Mouse (Mus musculus) stomach, embryonic 14.5 days (tissue): ENCODE results near the gene Fbxl18. TPM values are rescaled to one million over a fixed set of nuclear protein-coding genes. Genes with fewer than 3 reads are reported as not detected.

ENCODE experiments used
- ATAC-seq: fragments of 200-750 bp; cut with Nextera tagmentation; 2 replicates; pipeline ENCODE4 v1.8.0; 2017; ENCODE audit warnings: low read depth, moderate TSS enrichment; ENCODE audit not compliant: insufficient number of reproducible peaks, insufficient read depth, low FRiP score
- H3K27ac ChIP-seq: fragments of 300-500 bp; sonication (generic); 2 replicates; pipeline ENCODE4 v1.5.1; 2014; ENCODE audit warnings: mild to moderate bottlenecking, low read length, moderate library complexity, mixed read lengths
- H3K27me3 ChIP-seq: fragments of 300-500 bp; sonication (generic); 2 replicates; pipeline ENCODE4 v1.6.1; 2014; ENCODE audit warnings: low read length, control low read depth, mixed read lengths; ENCODE audit not compliant: control insufficient read depth, insufficient read depth
- H3K36me3 ChIP-seq: fragments of 300-500 bp; sonication (generic); 2 replicates; pipeline ENCODE4 v1.6.1; 2014; ENCODE audit warnings: mild to moderate bottlenecking, control low read depth, low read length, moderate library complexity, mixed read lengths; ENCODE audit not compliant: control insufficient read depth, insufficient read depth
- H3K4me1 ChIP-seq: fragments of 300-500 bp; sonication (generic); 2 replicates; pipeline ENCODE4 v1.6.1; 2014; ENCODE audit warnings: low read length, control low read depth, mixed read lengths; ENCODE audit not compliant: control insufficient read depth, insufficient read depth
- H3K4me2 ChIP-seq: fragments of 300-500 bp; sonication (generic); replicated peaks from 2 replicates; pipeline ENCODE4 v1.6.1; 2014; ENCODE audit warnings: low read depth, low read length, control low read depth
- H3K4me3 ChIP-seq: fragments of 300-500 bp; sonication (generic); 2 replicates; pipeline ENCODE4 v1.5.1; 2014; ENCODE audit warnings: low read depth, low read length, control low read depth
- H3K9ac ChIP-seq: fragments of 300-500 bp; sonication (generic); replicated peaks from 2 replicates; pipeline ENCODE4 v1.6.1; 2014; ENCODE audit warnings: low read depth, mild to moderate bottlenecking, control low read depth, low read length, moderate library complexity, mixed read lengths
- H3K9me3 ChIP-seq: fragments of 300-500 bp; sonication (generic); 2 replicates; pipeline ENCODE4 v1.6.1; 2016; ENCODE audit warnings: low read depth, low read length, control low read depth; ENCODE audit not compliant: control insufficient read depth
- WGBS: fragments of 180-500 bp; shearing (Covaris S2); extraction: QIAGEN DNeasy Blood & Tissue Kit; methylation state at CpG from one replicate; pipeline ENCODE4 v1.1.7; 2014; 5-methylcytosine and 5-hydroxymethylcytosine counted together
- polyA plus RNA-seq: library from polyadenylated mRNA; unstranded; fragments of >200 nt; fragmentation: Nextera tagmentation; extraction: Ambion mirVana; gene quantifications from 2 replicates; pipeline ENCODE4 v1.2.1, GENCODE M21; 2014

Fbxl18 gene
- polyA plus RNA-seq, 1 experiment from 2014 or later: 9.1 TPM

DNA sequence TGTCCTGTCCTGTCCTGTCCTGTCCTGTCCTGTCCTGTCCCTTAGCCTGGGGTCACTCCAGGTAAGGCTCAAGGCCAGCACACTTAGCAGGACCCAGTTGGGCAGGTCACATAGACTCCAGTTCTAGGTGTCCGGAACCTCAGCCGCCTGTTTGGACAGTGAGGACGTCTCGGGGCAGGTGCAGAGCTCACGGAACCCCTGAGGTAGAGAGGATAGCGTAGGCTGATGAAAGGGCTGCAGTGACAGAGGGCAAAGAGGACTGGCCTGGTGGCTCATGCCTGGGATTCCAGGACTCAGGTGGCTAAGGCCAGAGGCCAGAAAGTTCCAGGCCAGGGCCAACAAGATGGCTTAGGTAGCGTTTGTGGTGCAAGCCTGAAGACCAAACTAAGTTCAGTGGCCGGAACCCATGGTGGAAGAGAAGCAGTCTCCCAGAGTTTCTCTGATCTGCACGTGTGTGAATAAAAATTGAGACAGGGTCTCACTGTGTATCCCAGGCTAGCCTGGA is 36.1 kb upstream of the Fbxl18 start:
- 0 out of 2 replicates have a peak overlapping the region, but pooled peaks have one; percentile 29 for H3K4me2 ChIP-seq
- ATAC-seq: no peak
- H3K36me3 ChIP-seq: no peaks in the 10 kb centered on the region
- no peak overlapping the region for H3K9ac ChIP-seq
- 82% methylated on average over 9 of the region's 9 CpGs for WGBS
- H3K27ac ChIP-seq: 0 out of 2 replicates have a peak overlapping the region, but pooled peaks have one; percentile 10
- H3K9me3 ChIP-seq: no peaks in the 10 kb centered on the region
- no peak overlapping the region for H3K4me3 ChIP-seq
- H3K27me3 ChIP-seq: no peaks in the 10 kb centered on the region
- H3K4me1 ChIP-seq: peaks cover 8% of the 10 kb centered on the region

DNA sequence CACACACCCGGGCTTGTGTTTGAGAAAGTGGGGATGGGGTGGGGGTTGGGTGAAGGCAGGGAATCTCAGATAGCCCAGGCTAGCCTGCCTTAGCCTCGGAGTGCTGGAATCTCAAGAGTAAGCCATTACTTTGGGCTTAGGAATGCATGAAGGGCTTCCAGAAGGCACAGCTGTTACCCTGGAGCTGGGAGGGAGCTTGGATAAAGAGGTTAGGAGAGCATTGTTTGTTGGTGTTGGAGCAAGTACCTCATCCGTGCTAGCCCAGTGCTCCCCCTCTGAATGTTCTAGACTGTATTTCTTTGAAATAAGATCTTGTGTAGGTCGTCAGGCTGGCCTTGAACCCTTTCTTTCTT is 34.2 kb upstream of the Fbxl18 start:
- ATAC-seq: no peak; the same call in 1 of the 2 replicates
- Histone ChIP-seq H3K9ac (peak overlapping the region; percentile 56), H3K4me1 (peaks cover 15% of the 10 kb centered on the region), H3K4me3 (peak overlapping the region; percentile 37), H3K36me3 (no peaks in the 10 kb centered on the region), H3K4me2 (peak overlapping the region; percentile 52), H3K9me3 (no peaks in the 10 kb centered on the region), H3K27me3 (no peaks in the 10 kb centered on the region), H3K27ac (peak overlapping the region; percentile 92)
- WGBS: 15% methylated on average over 4 of the region's 4 CpGs

DNA sequence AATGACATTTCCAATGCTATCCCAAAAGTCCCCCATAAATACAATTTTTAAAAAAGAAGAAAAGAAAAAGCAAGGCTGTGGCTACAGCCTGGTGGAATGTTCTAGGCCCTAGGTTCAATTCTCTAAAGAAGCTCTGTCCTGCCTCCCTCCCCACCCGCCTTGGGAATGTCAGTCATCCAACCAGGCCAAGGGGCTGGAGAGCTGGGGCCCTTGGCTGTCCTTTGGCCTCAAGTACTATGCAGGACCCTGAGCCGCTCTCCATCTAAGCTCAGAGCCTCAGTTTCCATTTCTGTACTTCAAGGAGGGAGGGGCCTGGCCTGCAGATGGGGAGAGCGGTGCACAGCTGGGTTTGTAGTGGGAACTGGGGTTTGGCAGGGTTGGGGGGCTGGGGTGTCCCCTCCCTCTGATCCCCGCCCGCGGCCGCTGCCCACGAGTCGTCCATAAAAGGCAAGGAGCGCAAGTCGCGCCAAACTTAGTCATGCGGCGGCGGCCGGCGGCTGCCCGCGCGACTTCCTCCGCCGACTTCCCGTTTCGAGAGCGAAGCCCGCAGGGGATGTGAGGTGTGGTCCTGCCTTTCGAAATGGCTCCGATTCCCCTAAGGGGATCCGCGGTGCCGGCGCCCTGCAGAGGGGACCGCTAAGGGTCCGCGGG is 33.7 kb upstream of the Fbxl18 start:
- Histone ChIP-seq H3K27ac (peak overlapping the region; percentile 92), H3K4me2 (peak overlapping the region; percentile 52), H3K9me3 (no peaks in the 10 kb centered on the region), H3K36me3 (no peaks in the 10 kb centered on the region), H3K4me1 (peaks cover 15% of the 10 kb centered on the region), H3K4me3 (peak overlapping the region; percentile 37), H3K27me3 (no peaks in the 10 kb centered on the region), H3K9ac (peak overlapping the region; percentile 56)
- ATAC-seq: peak; percentile 15; the same call in 1 of the 2 replicates
- WGBS: 5% methylated on average over 35 of the region's 35 CpGs

DNA sequence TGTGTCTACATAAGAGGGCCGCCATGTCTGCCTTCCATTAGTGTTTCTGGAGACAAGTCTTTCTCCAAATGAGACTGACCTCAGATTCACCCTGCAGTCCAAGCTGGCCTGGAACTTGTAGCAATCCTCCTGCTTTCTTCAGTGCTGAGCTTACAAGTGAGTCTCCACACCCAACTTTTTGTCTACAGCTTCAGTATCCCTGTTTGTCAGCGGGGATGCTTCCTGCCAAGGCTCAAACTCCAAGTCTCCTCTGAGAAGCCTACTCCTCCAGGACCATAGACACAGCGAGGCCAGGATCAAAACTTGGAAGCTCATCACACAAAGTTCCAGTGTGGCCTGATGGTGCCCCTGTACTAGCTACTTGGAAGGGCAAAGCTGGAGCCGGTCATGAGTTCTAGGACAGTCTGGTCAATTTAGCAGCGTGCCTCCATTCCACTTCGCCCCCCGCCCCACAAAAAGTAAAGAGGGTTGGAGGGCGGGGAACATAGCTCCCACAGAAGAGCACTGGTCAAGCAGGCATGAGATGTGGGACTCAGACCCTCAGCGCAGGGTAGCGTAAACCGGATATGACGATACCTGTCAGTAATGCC is 32.2 kb upstream of the Fbxl18 start:
- H3K4me1 ChIP-seq: peaks cover 15% of the 10 kb centered on the region

DNA sequence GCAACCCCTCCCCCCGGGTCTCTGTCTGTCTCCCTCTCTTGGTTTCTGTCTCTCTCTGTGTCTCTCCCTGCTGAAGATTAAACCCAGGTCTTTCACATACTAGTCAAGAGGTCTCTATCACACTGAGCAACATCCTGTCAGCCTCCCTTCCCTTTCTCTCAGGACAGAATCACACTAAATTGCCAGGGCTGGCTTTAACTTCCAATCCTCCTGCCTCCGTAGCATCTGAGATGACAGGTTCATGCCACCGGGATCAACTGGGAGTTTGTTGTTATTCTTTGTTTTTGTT is 31.7 kb upstream of the Fbxl18 start:
- peak overlapping the region; percentile 77 for H3K27ac ChIP-seq
- no peaks in the 10 kb centered on the region for H3K27me3 ChIP-seq
- no peaks in the 10 kb centered on the region for H3K9me3 ChIP-seq
- 31% methylated on average over 3 of the region's 3 CpGs for WGBS
- no peak overlapping the region for H3K9ac ChIP-seq
- no peak overlapping the region for H3K4me3 ChIP-seq
- ATAC-seq: no peak
- H3K36me3 ChIP-seq: no peaks in the 10 kb centered on the region
- H3K4me2 ChIP-seq: 0 out of 2 replicates have a peak overlapping the region, but pooled peaks have one; percentile 8
- H3K4me1 ChIP-seq: peaks cover 15% of the 10 kb centered on the region

More for the DNA sequence above, 32.2 kb upstream of the Fbxl18 start:
- ATAC-seq: no peak
- H3K9ac ChIP-seq: no peak overlapping the region
- H3K4me2 ChIP-seq: no peak overlapping the region
- H3K4me3 ChIP-seq: no peak overlapping the region
- no peaks in the 10 kb centered on the region for H3K9me3 ChIP-seq
- H3K27ac ChIP-seq: peak overlapping the region; percentile 77; the same call in 1 of the 2 replicates
- no peaks in the 10 kb centered on the region for H3K27me3 ChIP-seq
- H3K36me3 ChIP-seq: no peaks in the 10 kb centered on the region
- 88% methylated on average over 12 of the region's 12 CpGs for WGBS

DNA sequence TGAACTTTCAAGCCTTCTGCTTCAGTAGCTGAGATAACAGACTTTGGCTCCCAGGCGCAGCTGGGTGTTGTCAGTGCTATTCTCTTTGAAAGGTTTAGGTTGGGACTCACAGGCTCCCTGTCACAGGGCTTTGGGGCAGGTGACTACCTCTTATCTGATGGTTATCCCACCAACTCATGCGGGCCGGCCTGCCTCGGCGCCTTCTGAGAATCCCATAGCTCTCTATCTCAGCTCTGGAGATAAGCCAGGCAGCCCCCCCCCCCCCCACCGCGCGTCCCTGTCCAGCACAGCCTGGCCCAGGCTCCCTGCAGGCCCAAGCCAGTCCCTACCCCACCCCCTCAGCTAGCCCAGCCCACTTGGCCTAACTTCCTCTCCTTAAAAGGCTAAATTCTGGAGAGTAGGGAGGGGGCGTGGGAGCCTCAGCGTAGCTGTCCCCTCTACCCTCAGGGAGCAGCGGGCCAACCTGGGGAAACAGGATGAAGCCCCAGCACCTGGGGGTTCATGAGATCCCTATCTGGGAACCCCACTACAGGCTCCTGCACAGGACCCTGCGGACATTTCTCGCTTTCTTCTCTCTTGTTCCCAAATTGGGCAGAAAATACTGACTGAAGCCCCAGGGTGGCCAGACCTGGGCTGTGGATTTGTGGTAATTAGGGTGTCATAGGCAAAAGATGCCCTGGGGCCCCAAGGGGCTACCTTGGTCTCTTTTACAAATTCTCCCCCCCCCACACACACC is 31.2 kb upstream of the Fbxl18 start:
- Histone ChIP-seq H3K9me3 (no peaks in the 10 kb centered on the region), H3K36me3 (no peaks in the 10 kb centered on the region), H3K9ac (no peak overlapping the region), H3K4me2 (peak overlapping the region; percentile 8; the same call in 1 of the 2 replicates), H3K27ac (peak overlapping the region; percentile 77), H3K27me3 (no peaks in the 10 kb centered on the region), H3K4me1 (peaks cover 15% of the 10 kb centered on the region), H3K4me3 (no peak overlapping the region)
- 7% methylated on average over 13 of the region's 13 CpGs for WGBS
- ATAC-seq: peak; percentile 85

DNA sequence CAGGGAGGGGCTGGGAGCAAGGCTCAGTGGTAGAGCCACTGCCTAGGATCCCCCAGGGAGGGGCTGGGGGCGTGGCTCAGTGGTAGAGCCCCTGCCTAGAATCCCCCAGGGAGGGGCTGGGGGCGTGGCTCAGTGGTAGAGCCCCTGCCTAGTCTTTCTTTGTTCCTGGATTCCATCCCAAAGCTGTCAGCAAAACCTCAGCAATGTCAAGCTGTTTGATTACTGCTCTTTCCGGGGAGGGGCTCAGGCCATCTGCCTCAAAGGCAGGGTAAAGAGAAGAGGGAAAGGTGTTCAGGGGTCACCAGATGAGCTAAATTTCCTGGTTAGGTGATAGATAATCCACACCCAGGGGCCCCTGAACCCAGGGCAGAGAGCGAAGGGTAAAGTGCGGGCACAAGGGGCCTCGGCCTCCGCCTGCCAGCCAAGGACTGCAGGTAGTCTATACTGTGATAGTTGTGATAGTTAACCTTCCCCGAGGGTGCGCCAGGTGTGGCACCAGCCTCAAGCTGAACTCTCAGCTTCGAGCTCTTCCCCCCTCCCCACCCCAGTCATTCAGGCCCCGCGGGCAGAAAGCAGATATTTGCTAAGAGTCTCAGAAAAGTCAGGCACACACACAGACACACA is 29.2 kb upstream of the Fbxl18 start:
- ATAC-seq: no peak
- H3K27me3 ChIP-seq: no peaks in the 10 kb centered on the region

DNA sequence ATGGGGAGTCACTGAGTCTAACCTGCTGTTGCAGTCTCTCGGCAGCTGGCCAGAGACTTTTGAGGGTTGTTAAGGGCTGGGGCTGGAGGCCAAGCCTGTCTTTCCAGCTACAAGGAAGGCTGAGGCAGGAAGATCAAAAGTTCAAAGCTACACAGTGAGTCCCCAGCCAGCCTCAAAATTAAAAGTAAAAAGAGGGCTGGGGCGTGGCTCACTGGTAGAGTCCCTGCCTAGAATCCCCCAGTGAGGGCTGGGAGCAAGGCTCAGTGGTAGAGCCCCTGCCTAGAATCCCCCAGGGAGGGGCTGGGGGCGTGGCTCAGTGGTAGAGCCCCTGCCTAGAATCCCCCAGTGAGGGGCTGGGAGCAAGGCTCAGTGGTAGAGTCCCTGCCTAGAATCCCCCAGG is 28.6 kb upstream of the Fbxl18 start:
- Histone ChIP-seq H3K36me3 (no peaks in the 10 kb centered on the region), H3K4me2 (no peak overlapping the region), H3K27ac (no peak overlapping the region), H3K9ac (no peak overlapping the region), H3K4me3 (no peak overlapping the region), H3K4me1 (peaks cover 22% of the 10 kb centered on the region), H3K27me3 (no peaks in the 10 kb centered on the region), H3K9me3 (no peaks in the 10 kb centered on the region)
- no peak for ATAC-seq
- 79% methylated on average over 3 of the region's 3 CpGs for WGBS

More for the DNA sequence above, 29.2 kb upstream of the Fbxl18 start:
- Histone ChIP-seq H3K4me1 (peaks cover 23% of the 10 kb centered on the region), H3K27ac (no peak overlapping the region), H3K9me3 (no peaks in the 10 kb centered on the region), H3K9ac (no peak overlapping the region), H3K4me3 (no peak overlapping the region), H3K4me2 (no peak overlapping the region), H3K36me3 (no peaks in the 10 kb centered on the region)
- 73% methylated on average over 12 of the region's 12 CpGs for WGBS
